Mouse (Mus musculus): ENCODE measurements around the gene Brpf1.

GRCm38 (mm10) chr6:113367574-113367973 is 60.6 kb downstream of the Brpf1 start:
- TF ChIP-seq CTCF (IDR thresholded peaks at IDR 0.05; ENCODE audit: borderline replicate concordance, extremely low read depth, insufficient read depth, insufficient read length) (no peak), POLR2A (IDR thresholded peaks at IDR 0.05; ENCODE audit: borderline replicate concordance, extremely low read depth, insufficient read depth, insufficient read length, poor library complexity, severe bottlenecking) (no peak)

Data from brain, embryonic 14.5 days (tissue).